Mouse (Mus musculus): ENCODE measurements around the gene Cnn1.
"Not testable (repeated sequence)": the region's sequence is repeated elsewhere in the genome, so short reads cannot be mapped to it uniquely, and the experiment has no call there.

Gene Cnn1

DNA sequence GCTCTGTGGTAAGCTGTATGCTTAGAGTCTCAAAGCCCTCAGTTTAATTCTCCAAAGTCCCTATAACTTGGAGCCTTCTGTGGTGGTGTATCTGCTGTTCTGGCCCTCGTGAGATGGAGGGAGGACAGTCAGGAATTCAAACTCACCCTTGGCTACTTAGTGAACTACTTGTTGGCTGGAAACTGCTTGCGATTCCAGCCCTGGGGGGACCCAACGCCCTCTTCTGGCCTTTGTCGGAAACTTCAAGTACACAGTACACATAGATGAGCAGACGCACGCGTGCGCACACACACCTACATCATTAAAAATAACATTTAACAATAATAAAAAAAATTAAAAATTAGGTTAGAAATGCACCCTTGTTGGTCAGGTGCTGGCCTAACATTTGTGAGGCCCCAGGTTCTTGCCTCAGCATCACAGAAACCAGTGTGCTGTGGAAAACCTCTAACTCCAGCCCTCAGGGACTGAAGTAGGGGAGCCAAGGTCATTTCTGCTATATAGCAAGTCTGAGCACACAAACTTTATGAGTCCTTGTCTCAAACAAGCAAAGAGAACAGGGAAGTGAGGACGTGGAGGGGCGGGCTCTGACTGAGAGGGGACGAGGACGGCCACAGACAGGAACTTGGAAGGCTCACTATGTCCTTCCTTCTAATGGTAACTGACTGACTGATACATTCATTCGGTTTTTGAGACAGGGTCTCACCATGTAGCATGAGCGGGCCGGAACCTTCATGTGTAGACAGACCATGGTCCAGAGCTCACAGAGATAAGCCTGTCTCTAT lies 26.4 kb downstream of the Cnn1 start:
- no peak for DNase-seq (ENCODE audit: low spot score)

- no peak for DNase-seq (ENCODE audit: low spot score)
These were observed 32.4 kb downstream of the Cnn1 start for GRCm38 (mm10) chr9:22131226-22131981.

- DNase-seq (ENCODE audit: low spot score), result no peak
These were observed 33.2 kb downstream of the Cnn1 start for GRCm38 (mm10) chr9:22132220-22132619.

GRCm38 (mm10) chr9:22134246-22134890 lies 35.4 kb downstream of the Cnn1 start:
- DNase-seq (ENCODE audit: low spot score), result no peak

- DNase-seq (ENCODE audit: low spot score), result no peak
These were observed 36.1 kb downstream of the Cnn1 start for GRCm38 (mm10) chr9:22134988-22135643.

DNA sequence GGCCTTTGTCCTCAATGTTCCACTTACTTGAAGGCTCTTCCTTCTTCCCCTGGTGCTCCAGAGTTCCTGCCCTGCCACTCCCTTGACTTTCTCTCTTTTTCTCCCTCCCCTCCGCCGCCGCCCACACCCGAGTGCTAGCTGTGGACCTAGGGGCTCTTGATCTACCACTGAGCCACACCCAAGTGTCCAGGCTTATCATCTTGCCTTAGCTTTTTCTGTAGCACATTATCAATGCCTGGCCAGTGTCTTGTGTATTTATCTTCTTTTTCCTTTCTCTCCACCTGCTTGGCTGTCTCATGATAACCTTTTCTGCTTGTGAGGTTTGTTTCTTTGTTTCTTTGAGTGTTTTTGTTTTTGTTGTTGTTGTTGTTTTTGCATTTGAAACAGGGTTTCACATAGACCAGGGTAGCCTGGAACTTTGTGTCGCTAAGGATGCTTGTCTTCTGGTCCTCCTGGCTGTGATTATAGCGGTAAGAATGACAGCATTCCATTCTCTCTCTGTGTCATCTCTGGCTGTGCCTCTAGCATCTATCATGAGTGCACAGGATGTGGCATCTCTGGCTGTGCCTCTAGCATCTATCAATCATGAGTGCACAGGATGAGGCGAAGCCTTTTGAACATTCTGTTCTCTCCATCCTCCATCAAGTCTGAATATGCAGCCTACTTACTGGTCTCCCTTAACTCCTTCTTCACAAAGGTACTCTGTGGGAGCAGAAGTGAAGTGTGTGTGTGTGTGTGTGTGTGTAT lies 36.8 kb downstream of the Cnn1 start, which contains the start of gene Acp5:
TSS of gene Acp5 (minus strand) at position 68 of the 747 bp plus-strand sequence.
- no peak for DNase-seq (ENCODE audit: low spot score)

DNA sequence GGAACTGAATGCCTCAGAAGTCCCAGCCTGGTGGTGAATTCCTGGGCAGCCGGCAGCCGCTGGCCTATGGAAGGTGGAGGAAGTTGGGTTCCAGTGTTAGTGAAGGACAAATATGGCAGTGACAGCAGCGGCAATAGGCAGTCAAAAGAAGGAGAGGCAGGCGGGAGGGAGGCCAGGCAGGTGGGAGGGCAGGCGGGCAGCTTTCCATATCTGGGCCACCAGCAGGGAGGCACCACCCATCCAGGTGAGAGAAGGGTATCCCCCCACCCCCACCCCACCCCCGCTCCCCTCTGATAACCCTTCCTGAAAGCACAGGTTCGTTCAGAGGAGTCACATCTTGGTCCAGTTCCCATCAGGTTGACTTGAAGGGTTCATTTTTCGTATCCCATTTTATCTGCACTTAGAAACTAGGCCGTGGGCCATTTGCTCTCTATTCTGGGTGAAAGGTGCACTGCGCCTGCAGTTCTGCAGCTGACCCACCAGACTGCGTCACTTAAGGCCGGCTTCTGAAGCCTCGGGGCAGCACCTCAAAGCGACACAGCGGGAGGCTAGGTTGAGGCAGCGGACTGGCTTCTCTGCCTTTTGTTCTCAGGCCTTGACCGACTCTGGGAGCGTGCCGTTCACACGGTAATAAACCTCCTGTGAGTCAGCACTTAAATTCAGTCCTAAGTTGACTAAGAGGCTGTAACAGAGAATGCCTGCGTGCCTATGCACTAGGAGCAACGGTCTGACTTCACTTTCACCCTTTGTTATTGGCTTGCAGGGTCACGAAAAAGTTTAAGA lies 37.9 kb downstream of the Cnn1 start:
- no peak for DNase-seq (ENCODE audit: low spot score)

- peak; percentile 33 for DNase-seq (ENCODE audit: low spot score)
These were observed 39.5 kb downstream of the Cnn1 start for GRCm38 (mm10) chr9:22138480-22138879.

GRCm38 (mm10) chr9:22139746-22140145 lies 40.7 kb downstream of the Cnn1 start:
- no peak for DNase-seq (ENCODE audit: low spot score)

DNA sequence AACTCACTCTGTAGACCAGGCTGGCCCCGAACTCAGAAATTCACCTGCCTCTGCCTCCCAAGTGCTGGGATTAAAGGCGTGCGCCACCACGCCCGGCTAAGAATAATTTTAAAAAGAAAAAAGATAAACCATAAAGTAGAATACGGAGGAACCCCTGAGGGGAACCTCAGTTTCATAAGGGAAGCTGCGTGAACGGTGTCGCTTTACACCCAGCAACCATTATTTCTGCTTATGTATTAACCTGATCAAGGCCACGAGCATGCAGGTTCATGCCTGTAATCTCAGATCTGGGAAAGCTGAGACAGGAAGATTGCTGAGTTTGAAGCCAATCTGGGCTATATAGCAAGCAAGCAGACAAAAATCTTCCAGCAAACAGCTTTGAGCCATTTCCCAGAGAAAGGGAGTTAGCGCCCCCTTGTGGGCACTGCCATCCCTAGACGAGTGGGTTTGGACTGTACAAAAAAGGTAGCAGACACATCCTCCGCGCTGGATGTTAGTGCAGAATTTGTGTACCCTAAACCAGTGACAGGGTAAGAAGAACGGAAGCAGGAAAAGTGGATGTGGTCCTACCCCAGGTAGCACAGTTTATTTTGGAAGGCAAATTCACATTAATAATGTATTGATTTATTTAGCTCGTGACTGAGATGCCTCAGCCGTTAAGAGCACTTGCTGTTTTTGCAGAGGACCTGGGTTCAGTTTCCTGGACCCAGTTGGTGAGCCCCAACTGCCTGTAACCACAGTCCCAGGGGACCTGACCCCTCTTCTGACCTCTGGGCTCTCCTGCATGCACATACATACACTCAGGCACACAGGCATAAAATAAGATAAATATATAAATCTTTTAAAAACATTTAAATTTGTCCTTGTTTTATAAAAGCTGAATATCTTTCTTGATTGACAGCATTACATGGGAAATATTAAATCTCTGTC lies 44.4 kb downstream of the Cnn1 start:
- peak; percentile 91 for DNase-seq (ENCODE audit: low spot score)

- no peak for DNase-seq (ENCODE audit: low spot score)
These were observed 45.4 kb downstream of the Cnn1 start for GRCm38 (mm10) chr9:22144304-22144965.

DNA sequence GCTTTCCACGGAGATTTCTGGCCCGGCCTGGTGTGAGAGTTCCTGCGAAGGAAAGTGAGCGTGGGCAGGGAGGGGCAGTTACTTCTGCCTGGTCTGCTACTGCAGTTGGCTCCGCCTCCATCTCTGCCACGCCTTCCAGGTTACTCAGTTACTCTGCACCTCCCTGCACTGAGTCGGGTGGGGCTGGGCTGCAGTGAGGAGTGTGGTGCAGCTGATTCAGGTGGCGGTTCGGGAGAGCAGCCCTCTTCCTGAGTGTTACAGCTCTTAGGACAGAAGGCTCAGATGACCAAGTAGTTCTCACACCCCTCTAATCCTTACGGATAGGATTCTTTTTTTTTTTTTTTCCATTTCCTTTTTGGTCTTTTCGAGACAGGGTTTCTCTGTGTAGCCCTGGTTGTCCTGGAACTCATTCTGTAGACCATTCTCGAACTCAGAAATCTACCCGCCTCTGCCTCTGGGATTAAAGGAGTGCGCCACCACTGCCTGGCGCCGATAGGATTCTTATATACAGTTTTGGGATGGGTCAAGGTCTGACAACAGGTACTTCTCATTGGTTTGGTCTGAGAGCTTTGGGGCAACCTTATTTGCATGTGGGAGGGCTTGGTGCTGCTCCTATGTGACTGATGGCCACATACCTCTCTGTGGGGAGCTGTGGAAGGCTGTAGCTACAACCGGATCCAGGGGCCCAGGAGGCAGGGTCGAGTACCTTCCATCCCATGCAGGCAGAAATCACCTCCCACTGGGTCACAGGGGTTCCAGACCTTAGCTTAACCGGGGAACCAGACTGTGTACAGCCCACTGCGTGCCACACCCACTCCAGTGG lies 50.6 kb downstream of the Cnn1 start:
- DNase-seq (ENCODE audit: low spot score), result no peak

- DNase-seq (ENCODE audit: low spot score), result not testable (repeated sequence)
These were observed 51.3 kb downstream of the Cnn1 start for GRCm38 (mm10) chr9:22150249-22150693.

DNA sequence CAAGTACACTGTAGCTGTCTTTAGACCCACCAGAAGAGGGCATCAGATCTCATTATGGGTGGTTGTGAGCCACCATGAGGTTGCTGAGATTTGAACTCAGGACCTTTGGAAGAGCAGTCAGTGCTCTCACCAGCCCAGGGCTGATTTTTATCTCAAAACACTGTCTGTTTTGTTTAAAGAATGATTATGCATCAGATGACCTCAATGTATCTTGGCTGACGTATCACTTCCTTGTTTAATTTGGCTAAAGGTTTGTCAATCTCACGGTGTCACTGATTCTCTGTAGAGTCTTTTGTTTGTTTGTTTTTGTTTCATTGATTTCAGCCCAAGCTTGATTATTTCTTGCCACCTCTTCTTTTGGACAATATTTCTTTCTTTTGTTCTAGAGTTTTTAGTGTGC lies 51.9 kb downstream of the Cnn1 start:
- DNase-seq (ENCODE audit: low spot score), result no peak

GRCm38 (mm10) chr9:22153810-22154209 lies 54.8 kb downstream of the Cnn1 start:
- no peak for DNase-seq (ENCODE audit: low spot score)

GRCm38 (mm10) chr9:22155614-22156013 lies 56.6 kb downstream of the Cnn1 start:
- DNase-seq (ENCODE audit: low spot score), result peak; percentile 53

DNA sequence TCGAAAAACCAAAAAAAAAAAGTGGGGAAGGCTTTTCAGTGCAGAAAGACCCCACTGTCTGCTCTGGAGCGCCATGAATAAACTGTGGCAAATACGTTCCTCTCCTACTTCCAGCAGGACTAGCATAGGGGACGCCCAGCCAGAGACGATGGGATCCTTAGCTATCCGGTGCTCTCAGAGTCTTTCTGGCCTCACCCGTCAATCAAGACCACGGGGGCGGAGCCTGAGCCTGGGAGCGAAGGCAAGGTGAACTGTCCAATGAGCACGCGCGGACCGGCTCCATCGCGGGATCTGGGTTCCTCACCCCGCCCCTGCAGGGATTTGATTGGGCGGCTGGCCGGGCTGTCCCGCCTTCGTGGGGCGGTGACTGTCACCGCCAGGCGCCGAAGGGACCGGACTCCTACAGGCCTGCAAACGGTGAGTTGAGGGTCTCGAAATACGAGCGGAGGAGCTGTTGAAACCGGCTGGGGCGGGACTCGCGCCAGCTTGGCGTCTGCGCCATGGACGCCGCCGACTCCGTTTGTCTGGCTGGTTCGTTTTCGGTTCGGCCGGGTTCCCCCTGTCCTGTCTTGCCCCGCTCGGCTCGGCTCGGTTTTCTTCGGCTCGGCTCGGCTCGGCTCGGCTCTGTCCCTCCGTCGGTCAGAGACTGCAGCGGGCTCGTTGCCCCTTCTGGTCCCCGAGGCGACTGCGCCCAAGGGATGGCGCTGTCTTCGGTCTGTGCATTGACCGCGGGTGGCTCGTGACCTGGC lies 57.7 kb downstream of the Cnn1 start, which contains the start of gene Pigyl:
TSS of gene Pigyl (plus strand) at position 350 of the 749 bp plus-strand sequence.
- peak; percentile 99 for DNase-seq (ENCODE audit: low spot score)

Data from layer of hippocampus, adult 11-12 months (tissue).